Comparison of ENCODE assay signal across 8 mouse cellular contexts in the genomic region with DNA sequence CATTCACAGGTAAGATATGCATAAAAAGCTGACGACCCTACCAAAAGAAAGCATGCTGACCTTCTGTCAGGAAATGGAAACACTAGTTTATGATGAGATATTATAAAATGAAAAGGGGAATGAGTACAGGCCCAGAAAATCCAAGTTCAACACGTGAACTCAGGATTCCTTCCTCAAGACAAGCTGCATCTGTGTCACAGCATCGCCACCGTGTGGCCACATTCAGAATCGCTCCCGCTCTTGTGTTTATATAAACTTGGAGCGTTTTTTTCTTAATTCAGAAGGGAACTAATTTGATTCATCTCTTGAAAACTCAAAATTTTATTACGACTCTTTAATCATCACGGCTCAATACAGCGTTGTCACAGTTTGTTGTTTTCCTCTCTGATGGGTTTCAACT. TPM values are rescaled to one million over a fixed set of nuclear protein-coding genes. Genes with fewer than 3 reads are reported as not detected.
DNase-seq lines count a peak whose midpoint lies in the region; ATAC-seq and TF ChIP-seq lines count a peak whose summit lies in the region.

No protein-coding gene starts in this region.

- DNase-seq in neural tube, embryonic 10.5 days (ENCODE audit: extremely low spot score, low spot score) = peak; percentile 75
- DNase-seq in adrenal gland, postnatal 25 days = peak; percentile 70
- peak; percentile 88 for DNase-seq in embryonic facial prominence, embryonic 14.5 days (ENCODE audit: low spot score)
- DNase-seq in hindbrain, postnatal 0 days (ENCODE audit: low spot score) = peak; percentile 91
- peak; percentile 80 for DNase-seq in left cerebral cortex, postnatal 4 days
- DNase-seq in thymus, adult 18-20 months = peak; percentile 15 to 20

- H3K4me1 ChIP-seq in neural tube, embryonic 15.5 days = no peaks in the 10 kb centered on the region
- no peaks in the 10 kb centered on the region for H3K4me1 ChIP-seq in embryonic facial prominence, embryonic 14.5 days (ENCODE audit: control insufficient read depth, insufficient read depth, low read length)
- no peaks in the 10 kb centered on the region for H3K4me1 ChIP-seq in hindbrain, postnatal 0 days (ENCODE audit: insufficient read depth, low read length)

- TF ChIP-seq CTCF in hindbrain, postnatal 0 days (IDR thresholded peaks at IDR 0.05; ENCODE audit: low read depth) = peak; percentile 96

- no peak overlapping the region for H3K4me2 ChIP-seq in neural tube, embryonic 15.5 days
- H3K4me2 ChIP-seq in embryonic facial prominence, embryonic 14.5 days (ENCODE audit: low read depth, low read length) = no peak overlapping the region
- no peak overlapping the region for H3K4me2 ChIP-seq in hindbrain, postnatal 0 days (ENCODE audit: low read depth, low read length)

- H3K9ac ChIP-seq in neural tube, embryonic 15.5 days (replicated peaks) = no peak overlapping the region
- H3K9ac ChIP-seq in embryonic facial prominence, embryonic 14.5 days (ENCODE audit: low read depth, low read length) = no peak overlapping the region
- H3K9ac ChIP-seq in hindbrain, postnatal 0 days (replicated peaks; ENCODE audit: low read length) = no peak overlapping the region

- H3K27me3 ChIP-seq in neural tube, embryonic 15.5 days (replicated peaks) = no peaks in the 10 kb centered on the region
- no peaks in the 10 kb centered on the region for H3K27me3 ChIP-seq in embryonic facial prominence, embryonic 14.5 days (replicated peaks; ENCODE audit: control insufficient read depth, insufficient read depth, low read length)
- no peaks in the 10 kb centered on the region for H3K27me3 ChIP-seq in hindbrain, postnatal 0 days (ENCODE audit: insufficient read depth, low read length)

- H3K27ac ChIP-seq in neural tube, embryonic 15.5 days (replicated peaks) = no peak overlapping the region
- no peak overlapping the region for H3K27ac ChIP-seq in embryonic facial prominence, embryonic 14.5 days (replicated peaks; ENCODE audit: low read depth, low read length)
- no peak overlapping the region for H3K27ac ChIP-seq in hindbrain, postnatal 0 days

- 10% methylated on average over 10 of the region's 10 CpGs for WGBS in neural tube, embryonic 15.5 days
- 7% methylated on average over 10 of the region's 10 CpGs for WGBS in embryonic facial prominence, embryonic 14.5 days
- 7% methylated on average over 10 of the region's 10 CpGs for WGBS in hindbrain, postnatal 0 days

- H3K36me3 ChIP-seq in neural tube, embryonic 15.5 days = no peaks in the 10 kb centered on the region
- no peaks in the 10 kb centered on the region for H3K36me3 ChIP-seq in embryonic facial prominence, embryonic 14.5 days (ENCODE audit: control insufficient read depth, insufficient read depth, low read length)
- no peaks in the 10 kb centered on the region for H3K36me3 ChIP-seq in hindbrain, postnatal 0 days (ENCODE audit: insufficient read depth, low read length)

- H3K4me3 ChIP-seq in neural tube, embryonic 15.5 days (replicated peaks) = no peak overlapping the region
- no peak overlapping the region for H3K4me3 ChIP-seq in embryonic facial prominence, embryonic 14.5 days (ENCODE audit: low read depth, low read length)
- no peak overlapping the region for H3K4me3 ChIP-seq in hindbrain, postnatal 0 days (ENCODE audit: low read length)

- intact Hi-C loops in left cerebral cortex, postnatal 4 days (cut with DNase I) = loop anchor here (5.0 kb wide), 3 partner anchors 891 to 1806 kb away; no protein-coding TSS in a partner anchor

- H3K9me3 ChIP-seq in neural tube, embryonic 15.5 days (replicated peaks) = no peaks in the 10 kb centered on the region
- no peaks in the 10 kb centered on the region for H3K9me3 ChIP-seq in embryonic facial prominence, embryonic 14.5 days (ENCODE audit: control insufficient read depth, low read length)
- H3K9me3 ChIP-seq in hindbrain, postnatal 0 days (ENCODE audit: low read length) = no peaks in the 10 kb centered on the region

- ATAC-seq in neural tube, embryonic 15.5 days (ENCODE audit: low FRiP score) = no peak
- ATAC-seq in embryonic facial prominence, embryonic 14.5 days (ENCODE audit: low read depth) = no peak
- ATAC-seq in hindbrain, postnatal 0 days = no peak
- ATAC-seq in monocyte, adult 5-6 weeks (replicated peaks; ENCODE audit: insufficient number of reproducible peaks, low FRiP score, low TSS enrichment, poor library complexity, severe bottlenecking) = peak; percentile 65; the same call in 1 of the 2 replicates

RNA-seq across cellular contexts. Expression of gene 4930453N24Rik, which starts 22.7 kb away (rescaled TPM):
- polyA plus RNA-seq in neural tube, embryonic 15.5 days (2015; fragmentation: Nextera tagmentation; extraction: Ambion mirVana) = 15.9 and 20.0 TPM in 2 replicates
- 29.5 and 36.7 TPM in 2 replicates for total RNA-seq in adrenal gland, postnatal 25 days (2021)
- 27.1 and 27.5 TPM in 2 replicates for polyA plus RNA-seq in embryonic facial prominence, embryonic 14.5 days (2014; fragmentation: Nextera tagmentation; extraction: Ambion mirVana)
- total RNA-seq in hindbrain, postnatal 0 days (2014; rRNA removed) = 11.1 and 12.0 TPM in 2 replicates
- polyA plus RNA-seq in hindbrain, postnatal 0 days (2015; fragmentation: Nextera tagmentation; extraction: Ambion mirVana) = 15.6 and 17.1 TPM in 2 replicates
- total RNA-seq in left cerebral cortex, postnatal 4 days (2021) = 10 to 100 TPM; 20.5 to 23.3 TPM
- total RNA-seq in monocyte, adult 5-6 weeks (2017) = 31.8 to 48.6 TPM (median 44.0 TPM) in 3 replicates

Comparison
In these comparisons a context has a peak if more than half of its experiments do, and no peak if none do; other contexts are left out.
1. DNase-seq: peak in every context shown above with its lines; median percentile 91 in hindbrain, postnatal 0 days; 88 in embryonic facial prominence, embryonic 14.5 days; 80 in left cerebral cortex, postnatal 4 days; 75 in neural tube, embryonic 10.5 days; 70 in adrenal gland, postnatal 25 days; 18 in thymus, adult 18-20 months.